Mouse (Mus musculus): ENCODE measurements around the gene Kcnt1. TPM values are rescaled to one million over a fixed set of nuclear protein-coding genes. Genes with fewer than 3 reads are reported as not detected.

The Kcnt1 gene
- polyA plus RNA-seq, 1 experiment from 2014 or later = 0.22 TPM

- DNase-seq (no peak), ATAC-seq (ENCODE audit: insufficient read depth) (no peak)
- Histone ChIP-seq H3K9ac (no peak overlapping the region), H3K27me3 (ENCODE audit: insufficient read depth, low read length) (no peaks in the 10 kb centered on the region), H3K36me3 (ENCODE audit: insufficient read depth) (peaks cover 32% of the 10 kb centered on the region), H3K9me3 (ENCODE audit: low read depth, low read length) (no peaks in the 10 kb centered on the region), H3K4me2 (no peak overlapping the region), H3K4me3 (ENCODE audit: low read depth, low read length) (no peak overlapping the region), H3K4me1 (ENCODE audit: insufficient read depth) (no peaks in the 10 kb centered on the region), H3K27ac (ENCODE audit: low read depth) (no peak overlapping the region)
- no peak for TF ChIP-seq CTCF (IDR thresholded peaks at IDR 0.05; ENCODE audit: low read depth)
- WGBS = 84% methylated on average over 4 of the region's 4 CpGs
Measured at GRCm38 (mm10) chr2:25924934-25925333, 61.4 kb downstream of the Kcnt1 start.

- Histone ChIP-seq H3K4me2 (no peak overlapping the region), H3K4me3 (ENCODE audit: low read depth, low read length) (no peak overlapping the region), H3K9ac (no peak overlapping the region), H3K9me3 (ENCODE audit: low read depth, low read length) (no peaks in the 10 kb centered on the region), H3K36me3 (ENCODE audit: insufficient read depth) (peaks cover 59% of the 10 kb centered on the region), H3K4me1 (ENCODE audit: insufficient read depth) (no peaks in the 10 kb centered on the region), H3K27ac (ENCODE audit: low read depth) (no peak overlapping the region), H3K27me3 (ENCODE audit: insufficient read depth, low read length) (no peaks in the 10 kb centered on the region)
- no peak for DNase-seq
- ATAC-seq (ENCODE audit: insufficient read depth) = no peak
- TF ChIP-seq CTCF (IDR thresholded peaks at IDR 0.05; ENCODE audit: low read depth) = no peak
- 89% methylated on average over 7 of the region's 7 CpGs for WGBS
Measured at GRCm38 (mm10) chr2:25927821-25928220, 64.3 kb downstream of the Kcnt1 start.

- TF ChIP-seq CTCF (IDR thresholded peaks at IDR 0.05; ENCODE audit: low read depth) = peak; percentile 49
- no peaks in the 10 kb centered on the region for H3K9me3 ChIP-seq (ENCODE audit: low read depth, low read length)
- H3K4me2 ChIP-seq = no peak overlapping the region
- no peaks in the 10 kb centered on the region for H3K27me3 ChIP-seq (ENCODE audit: insufficient read depth, low read length)
- H3K27ac ChIP-seq (ENCODE audit: low read depth) = no peak overlapping the region
- peaks cover 87% of the 10 kb centered on the region for H3K36me3 ChIP-seq (ENCODE audit: insufficient read depth)
- no peak overlapping the region for H3K4me3 ChIP-seq (ENCODE audit: low read depth, low read length)
- WGBS = 73% methylated on average over 6 of the region's 6 CpGs
- ATAC-seq (ENCODE audit: insufficient read depth) = no peak
- peak; percentile 49 for DNase-seq
- no peak overlapping the region for H3K9ac ChIP-seq
- no peaks in the 10 kb centered on the region for H3K4me1 ChIP-seq (ENCODE audit: insufficient read depth)
Measured at GRCm38 (mm10) chr2:25931249-25931859, 67.8 kb downstream of the Kcnt1 start.

GRCm38 (mm10) chr2:25940503-25940902 is 77.0 kb downstream of the Kcnt1 start:
- Histone ChIP-seq H3K4me3 (ENCODE audit: low read depth, low read length) (no peak overlapping the region), H3K27me3 (ENCODE audit: insufficient read depth, low read length) (no peaks in the 10 kb centered on the region), H3K4me1 (ENCODE audit: insufficient read depth) (no peaks in the 10 kb centered on the region), H3K36me3 (ENCODE audit: insufficient read depth) (peaks cover 97% of the 10 kb centered on the region), H3K4me2 (no peak overlapping the region), H3K9me3 (ENCODE audit: low read depth, low read length) (no peaks in the 10 kb centered on the region), H3K9ac (no peak overlapping the region), H3K27ac (ENCODE audit: low read depth) (no peak overlapping the region)
- no peak for TF ChIP-seq CTCF (IDR thresholded peaks at IDR 0.05; ENCODE audit: low read depth)
- DNase-seq (no peak), ATAC-seq (ENCODE audit: insufficient read depth) (no peak)
- WGBS = 86% methylated on average over 6 of the region's 6 CpGs

- no peak for TF ChIP-seq CTCF (IDR thresholded peaks at IDR 0.05; ENCODE audit: low read depth)
- H3K27ac ChIP-seq (ENCODE audit: low read depth) = no peak overlapping the region
- peaks cover 84% of the 10 kb centered on the region for H3K36me3 ChIP-seq (ENCODE audit: insufficient read depth)
- no peak overlapping the region for H3K4me3 ChIP-seq (ENCODE audit: low read depth, low read length)
- H3K9me3 ChIP-seq (ENCODE audit: low read depth, low read length) = no peaks in the 10 kb centered on the region
- no peak overlapping the region for H3K4me2 ChIP-seq
- WGBS = 79% methylated on average over 2 of the region's 2 CpGs
- no peak for DNase-seq
- H3K27me3 ChIP-seq (ENCODE audit: insufficient read depth, low read length) = no peaks in the 10 kb centered on the region
- no peaks in the 10 kb centered on the region for H3K4me1 ChIP-seq (ENCODE audit: insufficient read depth)
- no peak overlapping the region for H3K9ac ChIP-seq
- ATAC-seq (ENCODE audit: insufficient read depth) = no peak
Measured at GRCm38 (mm10) chr2:25943822-25944221, 80.3 kb downstream of the Kcnt1 start.

GRCm38 (mm10) chr2:25947950-25948349 is 84.4 kb downstream of the Kcnt1 start:
- TF ChIP-seq CTCF (IDR thresholded peaks at IDR 0.05; ENCODE audit: low read depth) = peak; percentile 37
- H3K9me3 ChIP-seq (ENCODE audit: low read depth, low read length) = no peaks in the 10 kb centered on the region
- H3K27me3 ChIP-seq (ENCODE audit: insufficient read depth, low read length) = no peaks in the 10 kb centered on the region
- no peak overlapping the region for H3K9ac ChIP-seq
- no peak for ATAC-seq (ENCODE audit: insufficient read depth)
- no peak overlapping the region for H3K4me2 ChIP-seq
- no peak overlapping the region for H3K4me3 ChIP-seq (ENCODE audit: low read depth, low read length)
- H3K27ac ChIP-seq (ENCODE audit: low read depth) = no peak overlapping the region
- H3K4me1 ChIP-seq (ENCODE audit: insufficient read depth) = no peaks in the 10 kb centered on the region
- H3K36me3 ChIP-seq (ENCODE audit: insufficient read depth) = peaks cover 66% of the 10 kb centered on the region
- whole genome bisulfite sequencing = 80% methylated on average over 3 of the region's 3 CpGs
- DNase-seq = peak; percentile 48

GRCm38 (mm10) chr2:25949291-25949690 is 85.8 kb downstream of the Kcnt1 start:
- Histone ChIP-seq H3K4me3 (ENCODE audit: low read depth, low read length) (no peak overlapping the region), H3K27ac (ENCODE audit: low read depth) (no peak overlapping the region), H3K4me1 (ENCODE audit: insufficient read depth) (no peaks in the 10 kb centered on the region), H3K27me3 (ENCODE audit: insufficient read depth, low read length) (no peaks in the 10 kb centered on the region), H3K9me3 (ENCODE audit: low read depth, low read length) (no peaks in the 10 kb centered on the region), H3K4me2 (no peak overlapping the region), H3K9ac (no peak overlapping the region), H3K36me3 (ENCODE audit: insufficient read depth) (peaks cover 61% of the 10 kb centered on the region)
- 82% methylated on average over 3 of the region's 3 CpGs for WGBS
- DNase-seq (no peak), ATAC-seq (ENCODE audit: insufficient read depth) (no peak)
- TF ChIP-seq CTCF (IDR thresholded peaks at IDR 0.05; ENCODE audit: low read depth) = no peak

Other genes starting within 250 kb of the Kcnt1 start
- gene Ccdc183, start 246.1 kb upstream of the Kcnt1 start, polyA plus RNA-seq (2014; fragmentation: Nextera tagmentation; extraction: Ambion mirVana) = 0.24 and 0.28 TPM in 2 replicates
- gene Tmem141, start 241.7 kb upstream of the Kcnt1 start, polyA plus RNA-seq (2014; fragmentation: Nextera tagmentation; extraction: Ambion mirVana) = 21.9 and 26.0 TPM in 2 replicates
- gene Fcna, start 235.7 kb upstream of the Kcnt1 start, polyA plus RNA-seq (2014; fragmentation: Nextera tagmentation; extraction: Ambion mirVana) = 1.8 and 2.9 TPM in 2 replicates
- 0.51 and 0.61 TPM in 2 replicates for gene Lcn8, start 210.6 kb upstream of the Kcnt1 start, polyA plus RNA-seq (2014; fragmentation: Nextera tagmentation; extraction: Ambion mirVana)
- gene Lcn5, start 205.8 kb upstream of the Kcnt1 start, polyA plus RNA-seq (2014; fragmentation: Nextera tagmentation; extraction: Ambion mirVana) = not detected in 2 replicates
- gene Lcn6, start 186.9 kb upstream of the Kcnt1 start, polyA plus RNA-seq (2014; fragmentation: Nextera tagmentation; extraction: Ambion mirVana) = not detected in 2 replicates
- not detected in 2 replicates for gene Lcn10, start 181.0 kb upstream of the Kcnt1 start, polyA plus RNA-seq (2014; fragmentation: Nextera tagmentation; extraction: Ambion mirVana)
- gene Obp2a, start 163.7 kb upstream of the Kcnt1 start, polyA plus RNA-seq (2014; fragmentation: Nextera tagmentation; extraction: Ambion mirVana) = not detected in 2 replicates
- gene Bmyc, start 157.0 kb upstream of the Kcnt1 start, polyA plus RNA-seq (2014; fragmentation: Nextera tagmentation; extraction: Ambion mirVana) = 65.3 and 71.9 TPM in 2 replicates
- gene Obp2b, start 126.7 kb upstream of the Kcnt1 start, polyA plus RNA-seq (2014; fragmentation: Nextera tagmentation; extraction: Ambion mirVana) = not detected in 2 replicates
- gene Lcn3, start 98.2 kb upstream of the Kcnt1 start, polyA plus RNA-seq (2014; fragmentation: Nextera tagmentation; extraction: Ambion mirVana) = not detected in 2 replicates
- not detected in 2 replicates for gene Lcn11, start 86.7 kb upstream of the Kcnt1 start, polyA plus RNA-seq (2014; fragmentation: Nextera tagmentation; extraction: Ambion mirVana)
- not detected in 2 replicates for gene Gm13539, start 81.5 kb upstream of the Kcnt1 start, polyA plus RNA-seq (2014; fragmentation: Nextera tagmentation; extraction: Ambion mirVana)
- not detected in 2 replicates for gene Glt6d1, start 47.9 kb upstream of the Kcnt1 start, polyA plus RNA-seq (2014; fragmentation: Nextera tagmentation; extraction: Ambion mirVana)
- not detected in 2 replicates for gene Lcn9, start 40.6 kb upstream of the Kcnt1 start, polyA plus RNA-seq (2014; fragmentation: Nextera tagmentation; extraction: Ambion mirVana)
- not detected in 2 replicates for gene Sohlh1, start 16.5 kb upstream of the Kcnt1 start, polyA plus RNA-seq (2014; fragmentation: Nextera tagmentation; extraction: Ambion mirVana)
- gene Camsap1, start 119.5 kb downstream of the Kcnt1 start, polyA plus RNA-seq (2014; fragmentation: Nextera tagmentation; extraction: Ambion mirVana) = 27.8 and 31.9 TPM in 2 replicates
- 72.6 and 80.8 TPM in 2 replicates for gene Ubac1, start 158.0 kb downstream of the Kcnt1 start, polyA plus RNA-seq (2014; fragmentation: Nextera tagmentation; extraction: Ambion mirVana)

All from lung, embryonic 14.5 days (tissue).